Mouse (Mus musculus): ENCODE results near the gene Gm48551.

DNA sequence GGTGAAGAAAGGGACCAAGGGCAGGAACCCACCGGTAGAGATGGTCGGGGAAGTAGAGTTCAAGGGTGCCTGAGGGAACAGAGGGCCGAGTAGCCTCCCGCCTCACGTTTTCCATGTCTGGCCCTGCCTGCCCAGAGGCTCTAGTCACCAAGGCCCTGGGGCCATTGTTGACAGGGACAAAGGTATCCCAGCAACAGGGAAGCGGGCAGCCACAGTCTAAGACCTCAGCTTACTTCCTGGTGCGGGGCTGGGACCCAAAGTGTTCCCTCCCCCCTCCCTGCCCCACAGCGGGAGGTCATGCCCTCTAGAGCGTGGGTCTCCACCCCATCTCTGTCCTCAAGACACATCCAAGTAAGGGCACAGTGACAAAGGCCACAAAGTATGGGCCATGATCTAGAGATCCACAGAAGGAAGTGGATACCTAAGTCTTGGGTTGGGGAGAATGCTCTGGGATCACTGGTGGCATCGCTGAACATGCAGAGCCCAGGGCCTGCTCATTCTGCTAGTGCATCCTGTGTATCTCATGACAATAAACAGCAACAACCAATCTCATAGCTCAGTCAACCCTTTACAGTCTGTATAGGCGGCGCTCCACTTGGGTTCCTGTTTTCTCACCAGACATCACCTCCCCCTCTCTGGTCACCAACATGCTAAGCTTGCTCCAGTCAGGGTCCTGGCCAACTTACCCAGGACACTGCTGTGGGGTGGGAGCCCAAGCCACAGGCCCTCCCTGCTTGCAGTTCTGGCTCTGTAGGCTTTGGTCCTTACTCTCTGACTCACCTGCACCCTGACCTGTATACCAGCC is 18.4 kb upstream of the Gm48551 start, which contains the start of gene 4930404N11Rik:
- no peak for TF ChIP-seq CTCF (IDR thresholded peaks at IDR 0.05; ENCODE audit: extremely low read depth, insufficient read depth, low read length)
- TF ChIP-seq POLR2A (IDR thresholded peaks at IDR 0.05; ENCODE audit: extremely low read depth, insufficient read depth, low read length) = 0 out of 2 replicates have a peak, but pooled peaks have one; percentile 34
